Mouse (Mus musculus): ENCODE results near the gene Ubxn1.
"Not testable (repeated sequence)": the region's sequence is repeated elsewhere in the genome, so short reads cannot be mapped to it uniquely, and the experiment has no call there.

The Ubxn1 gene

DNA sequence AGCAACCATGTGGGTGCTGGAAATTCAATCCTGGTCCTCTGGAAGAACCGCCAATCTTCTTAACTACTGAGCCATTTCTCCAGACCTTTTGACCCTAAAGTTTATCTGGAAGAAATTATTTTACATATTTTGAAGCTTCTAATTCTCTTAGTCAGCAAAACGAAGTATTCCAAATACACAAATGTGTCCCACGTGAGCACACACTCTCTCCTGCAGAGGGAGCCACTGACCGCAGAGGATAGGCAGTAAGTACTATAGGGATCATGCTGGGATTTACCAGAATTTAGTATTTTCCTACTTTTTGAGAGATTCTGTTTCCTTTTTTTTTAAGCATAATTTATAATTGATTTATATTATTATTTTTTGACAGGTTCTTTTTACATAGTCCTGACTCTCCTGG, 13.6 kb upstream of the Ubxn1 start:
- DNase-seq (ENCODE audit: low read depth, low spot score): no peak

DNA sequence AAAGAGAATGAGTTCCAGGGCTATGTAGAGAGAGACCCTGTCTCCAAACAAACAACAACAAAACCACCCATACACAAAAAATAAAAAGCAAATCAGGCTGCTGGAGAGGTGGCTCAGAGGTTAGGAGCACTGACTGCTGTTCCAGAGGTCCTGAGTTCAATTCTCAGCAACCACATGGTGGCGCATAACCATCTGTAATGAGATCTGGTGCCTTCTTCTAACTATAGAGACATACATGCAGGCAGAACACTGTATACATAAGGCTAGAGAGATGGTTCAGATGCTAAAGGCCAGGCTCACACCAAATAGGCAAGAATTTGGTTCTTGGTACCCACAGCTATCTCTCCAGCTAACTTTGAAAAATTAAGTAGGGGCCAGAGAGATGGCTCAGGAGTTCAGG, 12.3 kb upstream of the Ubxn1 start:
- DNase-seq (ENCODE audit: low read depth, low spot score): no peak

DNA sequence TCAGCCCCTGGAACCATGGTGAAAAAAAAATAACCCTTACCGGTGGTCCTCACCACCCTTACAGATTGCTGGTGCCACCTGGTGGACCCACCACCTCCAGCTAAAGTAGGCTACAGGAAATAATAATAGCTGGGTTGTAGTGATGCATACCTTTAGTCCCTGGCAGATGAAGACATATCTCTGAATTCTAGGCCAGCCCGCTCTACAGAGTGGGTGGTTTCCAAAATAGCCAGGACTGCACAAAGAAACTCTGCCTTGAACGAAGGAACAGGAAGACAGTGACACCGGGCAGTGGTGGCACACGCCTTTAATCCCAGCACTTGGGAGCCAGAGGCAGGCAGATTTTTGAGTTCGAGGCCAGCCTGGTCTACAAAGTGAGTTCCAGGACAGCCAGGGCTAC, 7.0 kb upstream of the Ubxn1 start:
- DNase-seq (ENCODE audit: low read depth, low spot score): no peak

DNA sequence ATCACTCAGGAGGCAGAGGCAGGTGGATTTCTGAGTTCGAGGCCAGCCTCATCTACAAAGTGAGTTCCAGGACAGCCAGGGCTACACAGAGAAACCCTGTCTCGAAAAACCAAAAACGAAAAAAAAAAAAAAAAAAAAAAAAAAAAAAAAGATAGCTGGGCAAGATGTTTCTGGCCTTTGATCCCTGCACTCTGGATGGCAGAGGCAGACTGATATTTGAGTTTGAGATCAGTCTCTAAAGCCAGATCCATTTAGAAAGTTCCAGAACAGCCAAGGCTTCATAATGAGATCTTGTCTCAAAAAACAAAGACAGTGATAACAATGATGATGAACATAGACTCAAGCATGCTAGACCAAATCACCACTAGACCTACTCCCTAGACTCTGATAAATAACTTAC, 915 bp upstream of the Ubxn1 start:
- not testable (repeated sequence) for DNase-seq (ENCODE audit: low read depth, low spot score)

DNA sequence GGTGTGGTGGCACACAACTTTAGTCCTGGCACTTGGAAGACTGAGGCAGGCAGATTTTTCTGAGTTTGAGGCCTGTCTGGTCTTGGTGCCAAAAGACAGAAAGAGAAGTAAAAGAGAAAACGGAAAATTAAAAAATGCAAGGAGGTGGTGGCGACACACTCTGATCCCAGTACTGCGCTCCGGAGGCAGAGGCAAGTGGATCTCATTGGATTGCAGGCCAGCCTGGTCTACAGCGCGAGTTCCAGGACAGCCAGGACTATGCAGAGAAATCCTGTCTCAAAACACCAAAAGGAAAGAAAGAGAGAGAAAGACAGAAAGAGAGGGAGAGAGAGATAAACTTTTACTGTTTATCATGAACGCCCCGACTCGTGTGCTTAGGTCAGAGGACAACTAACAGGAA, 458 bp upstream of the Ubxn1 start:
- DNase-seq (ENCODE audit: low read depth, low spot score): no peak

DNA sequence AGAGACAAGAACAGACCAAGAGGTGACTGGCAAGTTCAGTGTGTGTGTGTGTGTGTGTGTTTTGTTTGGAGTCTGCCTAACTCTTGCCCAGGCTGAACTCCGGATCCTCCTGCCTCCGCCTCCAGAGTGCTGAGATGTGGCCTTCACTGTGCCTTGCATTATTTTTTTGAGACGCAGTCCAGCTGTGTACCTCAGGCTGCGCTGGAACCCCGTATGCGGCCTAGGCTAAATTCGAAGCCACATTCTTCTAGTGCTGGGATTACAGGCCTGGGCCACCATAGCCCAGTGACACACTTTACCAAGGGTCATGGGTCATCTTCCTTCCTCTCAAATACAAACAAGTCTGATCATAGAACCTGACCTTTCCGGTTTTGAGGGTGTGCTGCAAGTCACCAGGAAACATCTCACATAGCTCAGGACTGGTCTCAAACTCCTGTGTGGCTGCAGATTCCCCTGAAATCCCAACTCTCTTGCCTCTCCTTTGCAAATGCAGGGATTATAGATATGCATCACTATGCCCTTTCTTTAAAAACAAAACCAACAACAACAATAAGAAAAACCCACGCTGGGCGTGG, 1.1 kb downstream of the Ubxn1 start:
- DNase-seq (ENCODE audit: low read depth, low spot score): no peak

DNA sequence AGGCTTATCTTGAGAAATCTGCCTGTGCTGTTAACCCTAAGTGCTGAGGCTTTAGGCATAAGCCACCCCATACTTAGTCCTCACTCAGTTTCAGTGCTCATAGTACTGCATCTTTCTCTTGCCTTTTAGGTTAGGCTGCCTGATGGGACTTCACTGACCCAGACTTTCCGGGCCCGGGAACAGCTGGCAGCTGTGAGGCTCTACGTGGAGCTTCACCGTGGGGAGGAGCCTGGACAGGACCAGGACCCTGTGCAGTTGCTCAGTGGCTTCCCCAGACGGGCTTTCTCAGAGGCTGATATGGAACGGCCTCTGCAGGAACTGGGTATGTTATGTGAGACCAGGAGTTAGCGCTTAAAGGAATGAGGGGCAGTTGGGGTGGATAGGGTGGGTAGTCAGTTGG, 3.7 kb downstream of the Ubxn1 start:
- DNase-seq (ENCODE audit: low read depth, low spot score): no peak

DNA sequence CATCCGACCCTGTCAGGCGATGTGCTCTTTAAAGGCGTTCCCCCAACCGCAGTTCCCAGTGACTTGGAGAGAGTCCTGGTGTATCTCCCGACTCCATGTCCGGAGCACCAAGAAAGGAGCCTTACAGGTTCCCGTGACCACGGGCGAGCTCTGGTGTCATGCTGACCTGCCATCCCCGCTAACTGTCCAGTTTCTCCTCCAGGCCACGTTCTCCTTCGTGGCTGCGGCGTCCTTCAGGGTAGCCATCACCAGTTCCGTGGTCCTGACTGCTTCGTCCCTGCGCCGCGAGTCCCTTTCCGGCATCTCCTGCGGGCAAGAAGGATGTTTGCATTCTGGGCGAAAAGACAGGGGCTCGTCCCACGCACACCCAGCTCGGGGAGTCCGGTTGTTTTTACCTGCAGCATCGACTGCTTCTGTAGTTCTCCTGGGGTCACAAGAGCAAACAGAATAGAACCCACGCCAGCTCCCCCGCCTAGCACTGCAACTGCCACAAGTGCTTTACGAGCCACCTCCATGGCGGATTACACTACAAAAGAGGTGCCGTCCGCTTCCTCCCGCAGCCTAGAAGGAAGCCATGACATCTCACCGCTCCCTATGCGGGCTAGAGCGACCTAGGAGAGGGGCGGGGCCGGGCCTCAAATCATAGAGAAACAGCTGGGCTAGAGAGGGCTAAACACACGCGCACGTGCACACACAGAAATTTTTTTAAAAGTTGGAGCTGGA, 9.2 kb downstream of the Ubxn1 start, which contains the start of gene Uqcc3:
Gene Uqcc3, minus strand, starts transcription at position 613 of the 723 bp plus-strand sequence.
- DNase-seq (ENCODE audit: low read depth, low spot score): peak; percentile 82

DNA sequence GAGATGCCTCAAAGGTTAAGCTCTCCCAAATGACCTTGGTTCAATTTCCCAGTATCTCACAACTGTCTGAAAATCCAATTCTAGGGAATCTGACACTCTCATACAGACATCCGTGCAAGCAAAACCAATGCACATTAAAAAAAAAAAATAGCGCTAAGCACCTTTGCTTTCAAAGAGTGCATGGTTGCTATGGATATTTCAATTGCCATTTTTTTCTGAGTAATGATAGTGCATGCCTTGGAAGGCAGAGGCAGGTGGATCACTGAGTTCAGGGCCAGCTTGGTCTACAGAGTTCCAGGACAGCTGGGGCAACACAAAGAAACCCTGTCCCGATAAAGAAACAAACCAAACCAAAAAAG, 9.7 kb downstream of the Ubxn1 start:
- no peak for DNase-seq (ENCODE audit: low read depth, low spot score)

DNA sequence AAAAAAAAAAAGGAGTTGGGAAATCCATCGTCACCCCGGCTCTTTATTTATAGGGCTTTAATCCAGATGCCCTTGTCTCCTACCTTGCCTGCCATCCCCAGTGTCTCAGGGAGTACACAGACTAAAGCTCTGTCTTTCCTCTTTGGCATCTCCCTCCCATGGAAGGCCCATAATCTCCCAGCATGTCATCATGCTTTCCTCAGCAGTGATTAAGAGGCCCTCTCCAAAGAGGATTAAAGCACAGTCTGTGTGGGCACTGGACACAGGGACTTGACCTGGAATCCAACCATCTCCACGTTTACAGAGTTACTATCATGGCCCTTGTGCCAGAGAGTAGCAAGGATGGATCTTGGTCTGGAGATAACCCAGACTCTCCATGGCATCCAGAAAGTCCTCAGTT, 12.3 kb downstream of the Ubxn1 start, which contains the start of the genes Lbhd1 and Gm49403:
Gene Lbhd1, plus strand, starts transcription at position 117 of the 400 bp plus-strand sequence.
Gene Gm49403, plus strand, starts transcription at position 315 of the 400 bp plus-strand sequence.
- no peak for DNase-seq (ENCODE audit: low read depth, low spot score)

DNA sequence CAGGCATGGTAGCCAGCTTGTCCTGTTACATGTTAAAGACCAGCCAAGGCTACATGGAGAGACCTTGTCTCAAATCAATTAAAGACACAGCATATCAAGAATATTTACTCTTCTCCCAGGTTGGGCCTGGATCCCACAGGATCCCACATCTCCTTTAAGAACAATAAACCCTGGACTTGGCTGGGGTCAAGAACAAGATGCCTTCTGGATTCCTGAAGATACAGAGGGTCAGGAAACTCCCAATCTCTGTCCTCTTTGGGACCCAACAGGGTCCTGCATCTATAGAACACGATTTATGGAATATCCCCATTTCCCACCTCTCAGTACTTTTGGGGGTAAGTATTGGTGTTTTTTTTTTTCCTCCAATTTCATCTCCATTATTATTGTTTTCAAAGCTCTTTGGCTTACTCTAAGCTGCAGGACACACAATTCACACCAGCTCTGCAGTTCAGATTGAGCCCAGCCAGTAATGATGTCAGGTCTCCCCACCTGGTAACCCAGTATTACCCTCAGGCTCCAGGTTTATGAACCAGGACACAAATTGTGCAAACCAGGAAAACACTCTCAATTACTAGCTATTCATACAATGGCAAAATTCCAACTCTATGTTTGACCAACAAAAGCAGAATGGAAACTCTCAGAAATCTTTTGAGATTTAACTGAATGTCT, 15.8 kb downstream of the Ubxn1 start:
- DNase-seq (ENCODE audit: low read depth, low spot score): no peak

DNA sequence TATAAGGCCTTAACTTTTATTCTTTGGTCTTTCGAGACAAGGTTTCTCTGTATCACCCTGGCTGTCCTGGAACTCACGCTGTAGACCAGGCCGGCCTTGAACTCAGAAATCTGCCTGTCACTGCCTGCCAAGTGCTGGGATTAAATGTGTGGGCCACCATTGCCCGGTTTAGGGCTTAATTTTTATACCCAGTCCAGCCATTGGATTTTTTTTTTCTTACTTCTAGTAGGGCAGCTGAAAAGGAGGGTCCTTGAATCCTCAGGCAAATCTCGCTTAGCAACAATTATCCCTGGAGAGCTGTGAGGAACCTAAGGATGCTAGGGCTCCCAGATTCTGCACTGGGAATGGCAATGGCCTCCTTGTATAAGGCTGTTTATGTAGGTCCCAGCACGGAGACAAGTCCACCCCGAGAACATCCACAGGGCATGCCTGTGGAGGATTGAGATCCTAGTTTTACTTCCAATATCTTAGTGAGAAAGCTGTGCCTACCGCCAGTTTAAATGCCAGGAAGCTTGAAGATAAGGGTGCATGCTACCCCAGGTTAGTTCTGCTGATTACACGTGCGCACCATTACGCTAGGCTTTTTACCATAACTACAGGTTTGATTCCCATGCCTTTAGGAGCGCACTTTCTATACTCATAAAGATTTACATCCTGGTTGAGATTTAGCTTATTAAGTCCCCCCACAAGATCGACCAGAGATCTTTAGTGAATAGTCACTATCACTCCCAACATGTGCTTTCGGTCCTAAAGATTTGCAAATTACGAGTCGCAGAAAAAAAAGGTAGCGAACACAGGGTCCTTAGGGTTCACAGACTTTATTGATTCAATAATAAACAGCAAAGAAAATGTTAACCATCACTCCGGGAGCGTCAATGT, 16.5 kb downstream of the Ubxn1 start:
- no peak for DNase-seq (ENCODE audit: low read depth, low spot score)

DNA sequence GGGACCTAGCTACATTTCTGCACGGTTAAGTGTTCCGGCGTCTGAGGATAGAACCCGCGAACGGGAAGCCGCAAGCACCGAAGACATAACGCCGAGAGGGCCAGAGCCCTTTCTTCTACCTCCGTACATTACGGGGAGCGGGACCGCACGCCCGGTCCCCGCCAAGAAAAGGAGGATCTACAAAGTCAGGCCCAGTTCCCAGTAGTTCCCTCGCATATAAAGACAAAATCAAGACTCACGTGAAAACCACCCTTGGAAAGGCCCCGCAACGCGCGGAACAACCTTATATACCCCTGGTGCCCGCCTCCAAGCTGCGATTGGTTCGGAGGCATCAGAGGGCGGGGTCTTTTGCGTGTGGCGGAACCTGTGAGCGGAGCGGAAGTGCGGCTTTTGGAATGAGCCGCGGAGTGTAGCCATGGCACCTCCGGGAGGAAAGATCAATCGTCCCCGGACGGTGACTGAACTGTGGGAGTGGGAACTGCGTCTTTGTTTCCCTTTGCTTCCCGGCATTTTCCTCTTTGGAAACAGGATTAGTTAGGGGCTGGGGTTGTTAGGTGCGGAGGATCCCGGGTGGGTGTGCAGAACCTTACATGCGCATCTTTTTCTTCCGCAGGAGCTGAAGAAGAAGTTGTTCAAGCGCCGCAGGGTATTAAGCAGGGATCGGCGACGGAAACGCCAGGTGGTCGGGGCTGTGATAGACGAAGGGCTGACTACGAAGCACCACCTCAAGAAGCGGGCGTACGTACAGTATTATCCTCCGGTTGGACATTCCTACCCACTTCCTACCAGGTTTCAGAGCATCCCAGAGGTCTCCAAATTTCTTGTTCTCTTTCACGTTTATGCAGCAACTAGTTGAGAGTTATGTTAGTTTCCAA, 17.5 kb downstream of the Ubxn1 start, which contains the start of the genes 1810009A15Rik and Gm49416:
Gene 1810009A15Rik, plus strand, starts transcription at position 343 of the 875 bp plus-strand sequence.
Gene Gm49416, plus strand, starts transcription at position 416 of the 875 bp plus-strand sequence.
- peak; percentile 97 for DNase-seq (ENCODE audit: low read depth, low spot score)

DNA sequence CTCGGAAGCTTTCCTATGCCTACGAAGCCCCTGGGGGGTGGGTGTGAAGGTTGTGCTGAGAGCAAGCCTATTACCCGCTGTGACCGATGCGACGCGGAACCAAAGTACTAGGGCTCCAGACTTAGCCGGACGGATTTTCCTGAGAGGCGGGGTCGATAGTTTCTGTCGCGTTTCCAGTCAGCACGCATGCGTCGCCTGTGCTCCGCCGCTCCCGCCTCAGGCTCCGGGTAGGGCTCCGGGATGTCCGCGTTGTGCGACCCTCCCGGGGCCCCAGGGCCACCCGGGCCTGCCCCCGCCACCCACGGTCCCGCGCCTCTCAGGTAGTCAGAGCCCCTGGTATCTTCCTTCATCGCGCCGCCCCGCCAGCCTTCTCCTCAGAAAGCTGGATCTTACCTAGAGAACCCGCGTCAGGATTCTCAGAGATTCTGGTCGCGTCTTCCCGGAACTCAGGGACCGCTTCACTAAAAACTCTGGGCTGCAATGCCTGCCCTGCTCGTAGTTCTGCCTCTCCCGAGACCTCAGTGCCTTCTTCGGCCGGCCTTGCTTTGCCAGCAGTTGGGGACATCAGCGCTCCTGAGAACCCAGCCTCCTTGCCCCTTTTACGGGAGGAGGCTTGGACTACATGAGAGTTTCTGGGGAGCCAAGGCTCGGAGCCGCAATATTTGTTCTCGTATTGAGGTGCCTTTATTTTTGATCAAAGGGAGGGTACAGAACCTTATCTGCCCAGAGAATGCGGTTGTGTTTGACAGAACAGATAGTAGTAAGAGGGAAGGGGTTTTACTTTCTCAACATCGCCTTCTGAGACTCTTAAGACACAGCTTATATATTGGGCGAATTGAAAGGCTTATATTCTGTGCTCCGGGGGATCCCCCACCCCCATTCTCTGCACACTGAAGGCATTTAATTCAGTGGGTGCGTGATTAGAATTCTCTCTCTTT, 21.8 kb downstream of the Ubxn1 start, which contains the start of gene Ints5:
Gene Ints5, plus strand, starts transcription at position 177 of the 938 bp plus-strand sequence.
- DNase-seq (ENCODE audit: low read depth, low spot score): peak; percentile 87

DNA sequence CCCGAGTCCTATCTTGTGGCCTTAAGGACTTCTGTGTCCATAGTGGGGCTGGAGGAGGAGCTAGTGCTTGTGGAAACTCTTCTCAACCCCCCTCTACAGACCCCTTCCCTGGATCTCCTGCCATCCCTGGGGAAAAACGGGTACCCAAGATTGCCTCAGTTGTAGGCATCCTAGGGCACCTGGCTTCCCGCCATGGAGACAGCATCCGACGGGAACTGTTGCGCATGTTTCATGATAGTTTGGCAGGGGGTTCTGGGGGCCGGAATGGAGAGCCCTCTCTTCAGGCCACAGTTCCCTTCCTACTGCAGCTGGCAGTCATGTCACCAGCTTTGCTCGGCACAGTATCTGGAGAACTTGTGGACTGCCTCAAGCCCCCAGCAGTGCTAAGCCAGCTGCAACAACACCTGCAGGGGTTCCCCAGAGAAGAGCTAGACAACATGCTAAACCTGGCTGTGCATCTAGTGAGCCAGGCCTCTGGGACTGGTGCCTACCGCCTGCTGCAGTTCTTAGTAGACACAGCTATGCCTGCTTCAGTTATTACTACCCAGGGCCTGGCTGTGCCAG, 24.2 kb downstream of the Ubxn1 start:
- DNase-seq (ENCODE audit: low read depth, low spot score): no peak

DNA sequence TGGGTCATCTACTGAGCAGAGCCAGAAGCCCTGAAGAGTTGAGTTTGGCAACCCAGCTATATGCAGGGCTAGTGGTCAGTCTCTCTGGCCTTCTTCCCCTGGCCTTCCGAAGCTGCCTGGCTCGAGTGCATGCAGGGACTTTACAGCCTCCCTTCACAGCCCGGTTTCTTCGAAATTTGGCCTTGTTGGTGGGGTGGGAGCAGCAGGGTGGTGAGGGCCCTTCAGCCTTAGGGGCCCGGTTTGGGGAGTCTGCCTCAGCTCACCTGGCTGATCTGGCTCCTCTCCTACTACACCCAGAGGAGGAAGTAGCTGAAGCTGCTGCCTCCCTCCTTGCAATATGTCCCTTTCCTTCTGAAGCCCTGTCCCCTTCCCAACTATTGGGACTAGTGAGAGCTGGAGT, 24.9 kb downstream of the Ubxn1 start:
- not testable (repeated sequence) for DNase-seq (ENCODE audit: low read depth, low spot score)

DNA sequence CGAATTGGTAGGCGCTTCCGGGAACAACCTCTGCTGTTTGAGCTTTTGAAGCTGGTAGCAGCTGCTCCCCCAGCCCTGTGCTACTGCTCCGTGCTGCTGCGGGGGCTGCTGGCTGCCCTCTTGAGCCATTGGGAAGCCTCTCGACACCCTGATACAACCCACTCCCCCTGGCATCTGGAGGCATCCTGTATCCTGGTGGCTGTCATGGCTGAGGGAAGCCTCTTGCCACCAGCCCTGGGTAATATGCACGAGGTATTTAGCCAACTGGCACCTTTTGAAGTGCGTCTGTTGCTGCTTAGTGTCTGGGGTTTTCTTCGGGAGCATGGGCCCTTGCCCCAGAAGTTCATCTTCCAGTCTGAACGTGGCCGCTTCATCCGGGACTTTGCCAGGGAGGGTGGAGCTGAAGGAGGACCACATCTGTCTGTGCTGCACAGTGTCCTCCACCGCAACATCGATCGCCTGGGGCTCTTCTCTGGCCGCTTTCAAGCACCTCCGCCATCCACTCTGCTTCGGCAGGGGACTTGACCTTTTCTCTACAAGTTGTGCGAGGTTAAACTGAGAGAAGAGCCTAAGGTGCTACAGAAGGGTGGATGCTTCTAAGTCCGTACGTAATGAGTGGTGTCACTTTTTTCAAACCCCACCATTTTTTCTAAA, 26.0 kb downstream of the Ubxn1 start:
- peak; percentile 36 for DNase-seq (ENCODE audit: low read depth, low spot score)

DNA sequence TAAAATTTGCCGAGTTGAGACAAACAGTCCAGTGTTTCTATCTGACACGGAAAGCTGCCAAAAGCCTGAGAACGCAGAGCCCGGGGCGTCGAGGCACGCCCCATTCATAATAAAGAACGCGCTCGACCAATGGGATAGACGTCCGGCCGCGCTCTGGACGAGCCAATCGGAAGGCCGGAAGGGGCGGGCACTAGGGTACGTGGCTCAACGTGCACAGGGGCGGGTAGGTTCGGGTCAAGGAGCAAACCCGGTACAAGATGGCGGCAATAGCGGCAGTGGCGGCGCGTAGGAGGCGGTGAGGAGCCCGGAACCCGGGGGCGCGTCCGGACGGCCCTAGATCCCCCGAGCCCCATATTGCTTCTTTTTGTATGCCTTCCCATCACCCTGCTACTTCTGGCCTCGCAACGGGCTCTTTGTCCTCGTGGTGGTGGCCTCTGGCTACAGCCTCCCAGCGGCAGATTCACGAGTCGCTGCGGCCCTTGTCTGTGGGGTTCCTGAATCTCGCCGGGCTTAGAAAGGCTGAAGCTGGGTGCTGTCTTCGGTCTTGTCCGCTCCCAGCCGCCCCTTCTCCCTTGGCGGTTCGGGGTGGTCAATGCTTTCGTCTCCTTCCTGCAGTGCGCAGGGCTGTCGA, 26.7 kb downstream of the Ubxn1 start, which contains the start of gene Ganab:
Gene Ganab, plus strand, starts transcription at position 207 of the 631 bp plus-strand sequence.
- peak; percentile 97 for DNase-seq (ENCODE audit: low read depth, low spot score)

Measured in mesoderm, embryonic 11.5 days (tissue).